Mouse (Mus musculus): ENCODE data around the gene Kif28.
"Not testable (repeated sequence)": the region's sequence is repeated elsewhere in the genome, so short reads cannot be mapped to it uniquely, and the experiment has no call there.

Kif28 gene

GRCm38 (mm10) chr1:179745171-179745570 is at the start of gene Kif28:
Kif28 (minus strand) TSS chr1:179745271.
- no peak for DNase-seq (ENCODE audit: low read depth, low spot score)

GRCm38 (mm10) chr1:179787281-179787680 is 42.2 kb upstream of the Kif28 start:
- DNase-seq (ENCODE audit: low read depth, low spot score): no peak

- no peak for DNase-seq (ENCODE audit: low read depth, low spot score)
These were observed 40.4 kb upstream of the Kif28 start for GRCm38 (mm10) chr1:179785502-179785901.

- no peak for DNase-seq (ENCODE audit: low read depth, low spot score)
These were observed 39.0 kb upstream of the Kif28 start for GRCm38 (mm10) chr1:179784098-179784497.

- no peak for DNase-seq (ENCODE audit: low read depth, low spot score)
These were observed 31.8 kb upstream of the Kif28 start for GRCm38 (mm10) chr1:179776831-179777230.

GRCm38 (mm10) chr1:179760553-179760952 is 15.5 kb upstream of the Kif28 start:
- no peak for DNase-seq (ENCODE audit: low read depth, low spot score)

GRCm38 (mm10) chr1:179760086-179760485 is 15.0 kb upstream of the Kif28 start:
- no peak for DNase-seq (ENCODE audit: low read depth, low spot score)

GRCm38 (mm10) chr1:179756477-179756876 is 11.4 kb upstream of the Kif28 start:
- no peak for DNase-seq (ENCODE audit: low read depth, low spot score)

GRCm38 (mm10) chr1:179753006-179753405 is 7.9 kb upstream of the Kif28 start:
- no peak for DNase-seq (ENCODE audit: low read depth, low spot score)

GRCm38 (mm10) chr1:179752276-179752675 is 7.2 kb upstream of the Kif28 start:
- DNase-seq (ENCODE audit: low read depth, low spot score): no peak

GRCm38 (mm10) chr1:179743593-179744193 is 1.4 kb downstream of the Kif28 start:
- no peak for DNase-seq (ENCODE audit: low read depth, low spot score)

GRCm38 (mm10) chr1:179736483-179736882 is 8.6 kb downstream of the Kif28 start:
- no peak for DNase-seq (ENCODE audit: low read depth, low spot score)

- DNase-seq (ENCODE audit: low read depth, low spot score): peak; percentile 54
These were observed 10.3 kb downstream of the Kif28 start for GRCm38 (mm10) chr1:179734500-179735474.

GRCm38 (mm10) chr1:179731391-179731790 is 13.7 kb downstream of the Kif28 start:
- DNase-seq (ENCODE audit: low read depth, low spot score): no peak

- no peak for DNase-seq (ENCODE audit: low read depth, low spot score)
These were observed 16.4 kb downstream of the Kif28 start for GRCm38 (mm10) chr1:179728661-179729060.

GRCm38 (mm10) chr1:179722811-179723469 is 22.1 kb downstream of the Kif28 start:
- DNase-seq (ENCODE audit: low read depth, low spot score): peak; percentile 25

- no peak for DNase-seq (ENCODE audit: low read depth, low spot score)
These were observed 29.3 kb downstream of the Kif28 start for GRCm38 (mm10) chr1:179715786-179716185.

GRCm38 (mm10) chr1:179715289-179715688 is 29.8 kb downstream of the Kif28 start:
- DNase-seq (ENCODE audit: low read depth, low spot score): not testable (repeated sequence)

GRCm38 (mm10) chr1:179713367-179713766 is 31.7 kb downstream of the Kif28 start:
- no peak for DNase-seq (ENCODE audit: low read depth, low spot score)

GRCm38 (mm10) chr1:179712658-179713057 is 32.4 kb downstream of the Kif28 start:
- DNase-seq (ENCODE audit: low read depth, low spot score): no peak

GRCm38 (mm10) chr1:179710739-179711138 is 34.3 kb downstream of the Kif28 start:
- DNase-seq (ENCODE audit: low read depth, low spot score): no peak

GRCm38 (mm10) chr1:179709390-179709789 is 35.7 kb downstream of the Kif28 start:
- DNase-seq (ENCODE audit: low read depth, low spot score): no peak
